Mouse (Mus musculus): ENCODE measurements around the gene Glis2.

The Glis2 gene

DNA sequence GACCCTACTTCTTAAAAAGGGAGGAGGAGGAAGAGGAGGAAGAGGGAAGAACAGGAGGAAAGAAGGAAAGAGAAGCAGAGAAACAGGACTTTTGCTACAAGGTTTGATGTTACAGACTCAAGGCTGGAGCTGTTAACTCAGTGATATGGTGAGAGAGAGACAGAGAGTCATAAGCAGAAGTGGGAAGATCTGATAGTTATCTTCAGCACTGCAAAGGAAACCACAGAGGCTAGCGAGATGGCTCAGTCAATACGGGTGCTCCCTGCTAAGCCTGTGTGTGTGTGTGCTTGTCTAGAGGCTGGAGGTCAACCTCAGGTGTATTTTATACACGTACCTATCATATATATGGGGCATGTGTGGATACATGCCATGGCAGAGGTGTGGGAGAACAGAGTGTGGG, 10.7 kb upstream of the Glis2 start:
- DNase-seq: peak; percentile 29 to 31

DNA sequence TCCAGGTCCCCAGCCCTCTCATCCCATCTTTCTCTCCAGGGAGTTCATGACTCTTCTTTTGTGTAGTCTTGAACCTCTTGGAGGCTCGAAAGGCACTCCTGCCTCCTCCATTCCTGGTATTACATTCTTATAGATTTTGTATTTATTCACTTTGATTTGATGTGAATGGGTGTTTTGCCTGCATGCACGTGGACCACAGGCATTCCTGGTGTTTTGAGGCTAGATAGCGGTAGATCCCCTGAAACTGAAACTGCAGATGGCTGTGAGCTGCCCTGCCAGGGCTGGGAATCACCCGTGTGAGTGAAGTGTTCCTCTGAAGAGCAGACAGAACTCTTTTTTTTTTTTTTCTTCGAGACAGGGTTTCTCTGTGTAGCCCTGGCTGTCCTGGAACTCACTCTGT, 10.1 kb upstream of the Glis2 start:
- DNase-seq: no peak

DNA sequence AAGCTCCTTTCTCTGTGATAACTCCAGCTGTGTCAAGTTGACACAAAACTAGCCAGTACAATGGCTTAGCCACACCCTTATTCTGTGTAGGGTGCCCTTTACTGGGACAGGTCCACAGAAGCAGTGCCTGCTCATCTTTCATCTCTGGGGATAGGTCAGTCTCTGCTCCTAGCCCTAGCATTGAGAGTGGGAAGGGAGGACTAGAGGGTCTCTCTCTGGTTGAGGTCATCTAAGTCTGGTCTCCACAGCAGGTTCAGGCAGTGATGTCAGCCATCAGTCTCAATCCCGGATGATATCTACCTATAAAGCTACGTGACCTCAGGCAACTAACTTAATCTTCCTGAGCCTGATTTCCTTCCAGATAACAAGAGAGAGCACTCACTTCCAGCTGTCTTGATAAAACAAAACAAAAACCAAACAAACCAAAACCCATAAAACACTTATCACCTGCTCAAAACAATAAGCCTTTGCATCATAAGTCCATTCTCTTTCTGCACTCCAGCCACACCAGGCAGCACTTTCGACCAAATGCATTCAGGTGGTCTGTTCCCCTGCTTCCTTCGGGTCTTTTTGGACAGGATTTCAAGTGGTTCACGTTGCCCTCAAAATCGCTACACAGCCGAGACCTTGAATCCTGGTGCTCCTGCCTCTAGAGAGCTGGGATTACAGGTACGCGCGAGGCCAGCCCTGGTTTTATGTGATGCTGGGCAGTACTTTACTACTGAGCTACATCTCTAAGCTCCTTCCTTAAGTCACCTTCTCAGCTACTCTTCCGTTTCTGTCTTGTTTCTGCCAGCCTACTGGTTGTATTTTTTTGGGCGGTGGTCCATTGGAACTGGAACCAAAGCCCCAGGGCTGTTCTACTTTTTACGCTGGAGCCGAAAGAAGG, 8.6 kb upstream of the Glis2 start:
- no peak for DNase-seq

DNA sequence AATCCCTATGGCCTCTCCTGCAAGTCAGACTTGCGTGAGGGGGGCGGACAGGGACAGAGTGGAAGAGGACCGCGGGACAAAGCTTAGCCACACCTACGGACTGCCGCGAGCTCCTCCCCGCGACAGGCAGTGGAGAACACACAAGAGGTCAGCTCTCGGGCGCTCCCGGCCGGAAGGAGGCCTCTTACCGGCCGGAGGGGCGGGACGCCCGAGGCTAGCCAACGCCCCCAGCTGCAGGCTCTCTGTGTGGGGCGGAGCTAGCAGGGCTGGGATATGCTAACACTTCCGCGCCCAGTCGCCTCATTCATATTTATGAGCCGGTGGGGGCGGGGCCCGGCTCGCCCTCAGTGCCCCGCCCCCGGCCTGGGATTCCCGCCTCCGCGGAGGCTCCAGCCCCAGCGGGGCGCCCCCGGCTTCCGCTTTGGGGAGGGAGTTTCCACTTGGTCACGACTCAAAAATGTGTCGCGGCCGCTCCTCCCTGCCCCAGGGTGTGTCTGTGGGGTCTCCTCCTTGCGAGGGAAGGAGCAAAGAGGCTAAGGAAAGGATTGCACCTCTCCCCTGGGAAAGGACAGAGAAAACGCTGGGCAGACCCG, 7.9 kb upstream of the Glis2 start:
- peak; percentile 97 for DNase-seq

DNA sequence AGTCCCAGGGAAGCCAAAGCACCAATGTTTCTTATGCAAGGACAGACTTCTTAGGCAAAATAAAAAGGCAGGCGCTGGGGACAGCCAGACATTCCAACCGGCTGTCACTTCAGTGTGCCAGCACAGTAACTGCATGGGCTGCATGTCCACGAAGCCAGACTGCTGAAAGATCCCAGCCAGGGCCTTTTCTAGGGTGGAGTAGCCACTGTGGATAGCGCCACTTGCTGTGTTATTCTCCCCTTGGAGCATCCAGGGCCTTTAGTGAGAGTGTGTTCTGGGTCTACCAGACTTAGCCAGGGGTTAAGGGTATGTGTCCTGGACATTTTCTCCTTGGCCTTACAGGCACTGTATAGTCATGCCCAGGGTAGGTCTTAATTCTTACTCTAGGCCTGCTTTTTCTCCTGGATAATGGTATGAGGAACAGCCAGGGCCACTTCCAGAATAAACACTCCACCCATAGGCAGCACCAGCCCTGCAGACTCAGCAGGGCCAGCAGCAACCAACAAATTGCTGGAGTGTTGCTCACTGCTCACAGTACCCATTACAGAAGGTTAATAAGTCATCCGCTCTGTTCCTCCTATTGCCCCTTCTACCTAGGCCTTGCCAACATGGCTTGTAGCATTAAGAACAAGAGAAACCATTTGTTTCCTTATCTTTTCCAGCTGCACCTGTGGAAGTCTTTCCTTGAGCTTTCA, 6.8 kb upstream of the Glis2 start:
- DNase-seq: no peak

DNA sequence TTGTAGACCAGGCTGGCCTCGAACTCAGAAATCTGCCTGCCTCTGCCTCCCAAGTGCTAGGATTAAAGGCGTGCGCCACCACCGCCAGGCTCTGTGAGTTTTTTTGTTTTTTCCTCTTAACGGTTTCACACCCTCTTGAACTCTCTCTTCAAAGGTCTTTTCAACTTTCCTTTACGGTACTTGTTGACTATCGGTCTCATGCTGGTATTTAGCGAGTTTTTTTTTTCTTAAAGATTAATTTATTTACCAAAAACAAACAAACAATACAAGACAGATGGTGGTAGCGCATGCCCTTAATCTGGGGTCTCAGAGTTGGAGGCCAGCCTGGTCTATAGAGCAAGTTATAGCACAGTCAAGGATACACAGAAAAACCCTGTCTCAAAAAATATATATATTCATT, 4.3 kb upstream of the Glis2 start:
- DNase-seq: no peak

DNA sequence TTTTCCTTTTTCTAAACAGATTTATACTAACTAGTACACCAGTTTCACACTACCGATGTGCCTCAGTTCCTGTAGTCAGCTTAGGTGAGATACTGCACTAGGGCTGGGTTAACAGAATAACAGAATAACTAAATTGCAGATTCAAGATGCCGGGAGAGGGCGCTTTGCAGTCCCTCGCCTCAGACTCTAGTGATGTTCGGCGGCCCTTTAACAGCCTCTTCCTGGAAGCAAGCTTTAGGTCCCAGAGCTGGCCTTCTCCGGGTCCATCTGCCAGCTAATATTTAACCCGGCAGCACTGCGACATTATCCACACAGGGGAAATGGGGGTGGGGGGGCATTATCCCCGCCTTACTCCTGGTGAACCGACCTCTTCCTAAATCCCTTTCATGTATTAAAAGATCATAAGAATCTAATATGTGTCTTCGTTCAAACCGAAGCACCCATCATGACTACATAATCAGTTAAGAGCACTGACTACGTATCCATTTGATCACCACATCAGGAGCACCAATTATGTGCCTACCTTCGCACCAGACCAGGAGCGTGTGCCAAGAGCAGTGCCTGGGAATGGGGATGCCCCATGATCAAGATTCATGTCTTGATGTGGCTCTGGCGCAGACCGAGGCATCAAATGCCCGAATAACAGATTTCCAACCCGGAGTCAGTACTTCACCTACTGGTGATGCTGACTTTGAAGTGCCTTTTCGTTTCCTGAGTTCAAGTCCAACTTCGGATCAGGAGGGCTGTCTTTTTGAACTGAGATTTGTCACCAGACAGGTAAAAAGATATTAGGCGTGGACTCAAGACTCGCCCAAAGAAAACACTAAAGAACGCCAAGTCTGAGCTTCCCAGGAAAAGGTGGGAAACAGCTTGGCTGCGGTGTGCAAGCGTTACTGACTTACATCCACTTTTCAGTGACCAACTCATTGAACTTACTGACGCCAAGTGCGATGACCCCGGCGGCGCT, 1.3 kb upstream of the Glis2 start:
- peak; percentile 53 to 57 for DNase-seq

DNA sequence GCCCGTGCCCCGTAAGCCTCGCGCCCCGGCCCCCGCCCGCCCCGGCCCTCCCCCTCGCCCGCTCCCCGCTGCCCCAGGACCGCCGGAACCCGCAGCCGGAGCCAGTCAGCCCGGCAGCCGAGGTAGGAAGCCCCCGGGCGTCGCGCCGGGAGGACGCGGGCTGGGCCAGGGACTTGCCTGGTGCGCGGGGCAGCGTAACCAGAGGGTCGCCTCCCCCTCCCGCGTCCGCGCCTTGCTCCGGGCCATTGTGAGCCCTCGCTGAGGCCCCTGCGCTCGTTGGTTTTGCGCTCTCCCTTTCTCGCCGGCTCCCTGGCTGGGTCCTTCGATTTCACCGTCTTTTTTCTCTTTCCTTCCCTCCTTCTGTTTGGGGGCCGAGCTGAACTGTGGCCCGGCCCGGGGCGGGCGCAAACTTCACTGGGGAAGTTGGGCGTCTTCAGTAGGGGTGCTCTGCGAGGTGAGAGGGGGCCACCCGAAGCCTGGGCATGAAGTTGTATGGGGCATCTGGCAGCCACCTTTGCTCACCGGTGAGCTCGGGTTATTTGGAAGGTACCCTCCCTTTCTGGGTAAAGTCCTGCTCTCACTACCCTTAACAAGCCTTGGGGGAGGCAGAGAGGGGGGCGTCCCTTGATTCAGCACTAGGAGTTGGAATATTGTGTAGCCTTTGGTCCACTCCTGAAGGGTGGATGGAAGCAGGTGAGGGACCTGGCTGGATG, 457 bp downstream of the Glis2 start:
- peak; percentile 25 to 38 for DNase-seq

DNA sequence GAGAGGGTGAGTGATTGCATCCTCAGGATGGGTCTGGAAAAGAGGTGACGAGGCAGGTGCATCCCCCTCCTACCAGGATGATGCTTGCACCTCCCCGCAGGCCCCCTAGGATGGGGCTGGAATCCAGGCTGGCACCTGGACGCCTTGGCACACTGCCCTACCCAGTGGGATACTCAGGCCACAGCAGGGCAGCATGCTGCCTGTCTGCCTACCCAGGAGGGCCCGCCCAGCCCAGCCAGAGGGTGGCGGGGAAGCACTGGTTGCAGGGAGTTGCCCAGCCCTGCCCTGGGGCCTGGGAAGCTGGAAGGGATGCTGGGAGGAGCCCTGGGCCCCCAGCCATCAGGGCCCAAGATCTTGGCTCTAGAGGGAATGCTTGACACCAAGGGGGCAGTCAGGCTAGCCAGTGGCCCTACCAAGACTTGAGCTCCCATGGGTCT, 1.0 kb downstream of the Glis2 start:
- DNase-seq: no peak

DNA sequence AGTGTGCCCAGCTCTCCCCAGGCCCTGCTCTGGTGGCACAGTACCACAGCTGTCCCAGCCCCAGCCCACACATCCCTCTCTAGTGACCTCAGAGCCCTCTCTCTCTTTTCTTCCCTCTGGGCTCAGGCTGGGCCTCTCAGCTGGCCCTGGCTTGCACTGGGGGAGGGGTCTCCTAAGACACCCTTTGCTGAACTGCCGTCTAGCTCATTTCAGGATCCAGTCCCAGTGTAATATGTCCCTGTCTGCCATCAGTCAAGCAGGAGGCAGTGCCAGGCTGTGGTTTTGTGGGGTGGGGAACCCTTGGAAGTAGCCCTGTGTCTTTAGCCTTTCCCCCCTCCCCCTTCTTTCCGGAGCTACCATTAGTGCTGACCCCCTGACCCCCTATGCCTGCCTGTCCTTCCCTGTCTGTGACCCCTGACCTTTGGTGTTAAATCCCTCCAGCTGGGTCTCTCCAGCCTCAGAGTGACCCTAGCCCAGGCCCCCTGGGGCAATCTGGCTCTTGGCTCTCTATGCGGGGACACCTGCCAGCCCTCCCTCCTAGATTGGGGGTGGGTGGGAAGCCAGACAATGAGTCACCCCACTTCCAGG, 1.7 kb downstream of the Glis2 start:
- DNase-seq: no peak

DNA sequence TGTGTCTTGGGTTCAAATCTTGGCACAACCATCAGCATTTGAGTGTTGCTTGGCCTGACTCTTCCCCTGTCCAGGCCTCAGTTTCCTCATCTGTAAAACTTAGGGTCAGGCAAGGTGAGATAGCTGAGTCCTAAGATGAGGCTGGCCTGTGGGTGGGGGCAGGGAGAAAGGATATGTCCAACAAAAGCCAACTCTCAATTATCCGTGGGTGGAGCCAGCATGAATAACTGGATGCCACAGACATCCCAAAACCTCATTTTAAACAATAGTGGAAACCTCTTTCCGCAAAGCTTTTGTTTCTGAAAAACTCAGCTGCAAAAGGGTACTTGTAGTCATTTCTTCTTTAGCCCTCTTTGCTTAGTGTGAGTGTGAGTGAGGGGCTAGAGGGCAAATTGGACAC, 2.3 kb downstream of the Glis2 start:
- DNase-seq: no peak

DNA sequence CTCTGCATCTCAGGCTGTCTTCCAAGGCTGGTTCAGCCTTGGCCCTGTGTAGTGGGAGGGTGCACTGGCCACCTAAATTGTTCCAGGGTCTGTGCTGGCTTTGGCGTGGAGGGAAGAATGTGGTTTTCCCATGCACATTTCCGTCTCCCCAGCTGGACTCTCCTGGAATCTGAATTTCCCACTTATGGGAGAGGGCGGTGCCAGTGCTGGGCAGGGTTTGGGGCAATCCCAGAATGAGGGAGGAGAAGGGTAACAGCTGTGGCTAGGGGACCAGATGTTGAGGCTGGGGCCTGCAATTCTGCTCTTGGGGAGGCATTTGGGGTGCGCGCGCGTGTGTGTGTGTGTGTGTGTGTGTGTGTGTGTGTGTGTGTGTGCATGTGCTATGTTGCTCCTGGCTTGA, 2.8 kb downstream of the Glis2 start:
- no peak for DNase-seq

DNA sequence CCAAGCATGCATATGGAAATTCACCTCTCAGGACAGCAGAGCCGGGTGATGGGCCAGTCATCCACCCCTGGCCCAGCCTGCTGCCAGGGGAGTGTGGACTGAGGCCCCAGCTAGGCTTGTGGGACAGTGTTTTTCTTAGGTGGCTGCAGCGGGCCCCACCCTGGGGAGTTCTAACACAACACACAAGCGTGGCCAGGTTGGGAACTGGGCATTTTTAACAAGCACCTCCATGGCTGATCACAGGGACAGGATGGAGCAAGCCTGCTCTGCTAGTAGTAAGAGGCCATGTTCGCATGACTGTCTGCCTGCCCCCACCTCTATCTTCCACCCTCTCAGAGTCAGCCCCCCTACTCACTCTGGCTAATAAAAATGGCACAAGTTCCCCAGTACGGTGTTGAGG, 3.5 kb downstream of the Glis2 start:
- no peak for DNase-seq

DNA sequence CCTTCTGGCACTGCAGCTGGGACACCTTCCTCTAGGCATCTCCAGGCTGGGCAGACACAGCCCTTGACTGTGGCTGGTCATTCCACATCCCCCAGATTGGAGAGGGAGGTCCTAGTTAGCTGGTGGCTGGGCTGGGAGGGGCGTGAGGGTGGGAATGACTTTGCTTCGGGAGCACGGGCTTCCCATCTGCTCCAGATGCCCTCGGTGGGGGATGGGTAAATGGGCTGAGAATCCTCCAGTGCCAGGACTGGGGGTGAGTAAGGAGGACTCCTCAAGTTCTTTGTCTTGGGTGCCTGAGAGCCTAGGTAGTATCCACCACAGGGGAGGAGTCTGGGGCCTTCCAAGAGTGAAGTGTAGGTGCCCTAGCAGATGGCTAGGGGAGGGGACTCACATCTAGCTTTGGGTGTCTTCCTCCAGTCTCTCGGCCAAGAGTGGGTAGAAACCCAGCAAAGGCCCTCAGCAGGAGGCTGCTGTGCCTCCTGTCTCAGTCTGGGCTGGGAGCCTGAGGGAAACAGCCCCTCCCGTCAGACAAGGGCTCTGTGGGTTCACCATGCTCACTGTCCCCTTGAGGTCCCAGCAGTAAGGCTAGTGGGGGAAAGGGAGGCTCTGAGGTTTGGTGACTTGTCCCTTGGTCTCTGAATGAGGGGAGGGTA, 4.5 kb downstream of the Glis2 start:
- DNase-seq: no peak

DNA sequence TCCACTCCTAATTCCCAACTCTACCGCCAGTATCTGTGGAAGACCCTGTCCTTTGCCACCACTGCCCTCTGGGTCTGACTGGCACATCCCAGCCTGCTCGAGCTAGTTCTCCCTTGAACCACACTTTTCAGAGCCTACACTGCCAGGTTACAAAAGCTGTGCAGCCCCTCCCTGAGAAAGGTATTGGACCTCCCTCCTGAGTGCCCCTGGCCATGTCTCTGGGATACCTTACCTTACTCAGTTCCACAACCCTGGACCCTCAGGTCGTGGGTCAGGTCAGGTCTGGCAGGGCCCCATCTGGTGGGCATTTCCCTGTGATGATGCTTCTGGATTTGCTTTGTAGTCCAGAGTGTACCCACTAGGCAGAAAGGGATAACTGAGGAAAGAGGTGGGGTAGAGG, 5.1 kb downstream of the Glis2 start:
- DNase-seq: no peak

DNA sequence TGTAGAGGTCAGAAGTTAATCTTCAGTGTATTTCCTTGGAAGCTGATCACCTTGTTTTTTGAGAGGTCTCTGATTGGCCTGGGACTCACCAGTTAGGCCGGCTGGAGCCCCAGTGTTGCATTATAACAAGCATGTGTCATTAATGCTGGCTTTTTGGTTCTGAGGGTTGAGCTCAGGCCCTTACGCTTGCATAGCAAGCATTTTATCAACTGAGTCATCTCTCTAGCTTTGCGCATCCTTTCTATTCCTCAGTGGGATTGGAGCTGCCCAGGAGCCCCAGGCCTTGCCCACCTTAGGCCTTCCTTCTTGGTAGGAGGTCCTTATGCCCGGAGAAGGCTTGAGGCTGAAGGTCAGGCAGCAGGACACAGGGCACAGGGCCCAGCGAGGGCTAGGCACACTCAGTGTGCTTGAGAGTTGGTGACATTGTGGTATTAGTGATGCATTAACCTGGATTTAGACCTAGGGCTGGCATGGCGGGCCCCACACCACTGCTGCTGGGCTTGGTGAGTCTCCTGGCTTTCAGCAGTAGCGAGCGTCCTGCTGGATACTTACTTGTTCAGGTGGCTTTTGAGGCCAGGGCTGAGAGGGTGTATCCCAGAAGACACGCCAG, 6.3 kb downstream of the Glis2 start:
- DNase-seq: no peak

DNA sequence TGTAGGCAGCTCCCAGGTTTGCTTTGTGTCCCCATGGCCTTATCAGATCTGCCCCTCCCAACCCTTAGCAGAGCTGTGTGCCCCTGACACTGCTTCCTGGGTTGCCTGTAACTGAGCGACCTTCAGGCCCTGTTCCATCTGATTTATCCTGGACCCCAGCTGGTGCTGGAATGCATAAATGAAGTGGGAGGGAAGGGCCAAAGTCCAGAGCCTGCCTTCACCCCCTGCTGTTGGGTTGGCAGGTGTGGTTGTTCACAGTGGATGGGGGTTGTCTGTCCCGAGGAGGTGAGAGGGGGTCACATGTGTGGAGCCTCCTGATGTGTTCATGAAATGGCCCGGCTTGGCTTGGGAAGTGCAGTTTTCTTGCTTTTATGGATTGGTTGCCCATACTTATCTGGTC, 7.7 kb downstream of the Glis2 start:
- no peak for DNase-seq

DNA sequence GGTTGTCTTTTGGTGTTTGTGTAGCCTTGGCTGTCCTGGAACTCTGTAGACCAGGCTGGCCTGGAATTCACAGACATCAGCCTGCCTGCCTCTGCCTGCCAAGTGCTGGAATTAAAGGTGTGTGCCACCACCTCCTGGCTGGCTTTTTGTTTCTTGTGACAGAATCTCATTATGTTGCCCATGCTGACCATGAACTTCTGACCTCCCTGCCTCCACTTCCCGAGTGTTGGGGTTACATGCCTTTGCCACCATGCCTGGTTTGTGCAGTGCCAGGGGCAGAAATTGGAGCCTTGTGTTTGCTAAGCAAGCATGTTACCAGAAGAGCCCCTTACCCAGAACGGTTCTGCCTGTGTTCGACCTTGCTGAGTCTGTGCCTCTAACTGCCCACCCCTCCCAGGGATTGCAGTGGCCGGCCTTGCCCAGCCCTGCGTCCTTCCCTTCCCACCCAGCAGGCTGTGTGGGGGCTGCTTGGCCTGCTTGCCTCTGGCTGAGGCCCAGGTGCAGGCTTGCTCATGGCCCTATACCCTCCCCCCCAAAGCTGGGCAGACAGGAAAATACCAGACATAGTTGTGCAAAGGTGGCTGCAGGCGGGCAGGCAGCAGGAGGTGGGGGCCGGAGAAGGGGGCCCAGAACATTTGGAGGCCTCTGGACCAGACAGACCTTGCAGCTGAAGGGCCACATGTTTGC, 8.4 kb downstream of the Glis2 start:
- no peak for DNase-seq

DNA sequence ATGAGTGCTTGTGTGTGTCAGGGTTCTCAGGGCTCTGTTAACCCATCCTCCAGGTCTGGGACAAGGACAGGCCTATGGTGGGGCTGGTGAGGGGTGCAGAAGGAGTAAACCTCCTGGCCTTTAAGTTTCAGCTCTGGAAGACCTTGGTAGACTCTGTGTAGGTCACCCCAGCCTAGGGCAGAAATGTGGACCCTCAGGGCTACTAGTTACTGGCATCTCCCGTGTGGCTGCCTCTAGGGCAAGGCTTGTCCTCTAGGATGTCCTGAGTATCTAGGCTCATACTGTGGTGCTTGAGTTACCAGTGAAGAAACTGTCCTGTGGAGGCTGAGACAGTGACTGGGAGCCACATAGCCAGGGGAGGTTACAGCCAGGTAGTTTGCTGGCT, 8.9 kb downstream of the Glis2 start:
- no peak for DNase-seq

DNA sequence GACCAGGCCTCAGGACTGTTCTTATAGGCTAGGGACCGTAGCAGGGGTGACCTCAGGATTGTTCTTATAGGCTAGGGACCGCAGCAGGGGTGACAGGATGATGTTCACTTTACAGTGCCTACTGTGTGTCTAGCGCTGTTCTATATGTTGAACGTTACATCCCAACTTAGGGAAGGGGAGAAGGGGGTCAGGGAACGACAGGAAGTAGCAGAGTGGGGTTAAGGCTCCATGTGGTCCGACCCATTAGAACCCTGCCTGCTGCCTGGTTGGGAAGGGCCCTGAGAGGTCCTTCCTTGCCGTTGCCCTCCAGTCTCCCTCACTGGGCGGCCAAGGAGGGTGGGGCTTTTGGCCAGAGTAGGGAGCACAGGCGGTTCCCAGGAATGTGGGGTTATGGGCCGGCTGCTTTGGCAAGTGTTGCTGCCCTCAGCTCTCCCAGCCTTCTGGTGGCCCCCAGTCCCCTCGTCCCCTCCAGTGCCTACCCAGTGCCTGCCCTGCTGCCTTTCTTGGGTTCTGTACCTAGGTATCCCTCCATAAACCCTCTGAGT, 9.9 kb downstream of the Glis2 start:
- DNase-seq: no peak
